Mouse (Mus musculus): Measurements from ENCODE around the gene Tap2. TPM values are rescaled to one million over a fixed set of nuclear protein-coding genes. Genes with fewer than 3 reads are reported as not detected.

Gene Tap2
- polyA plus RNA-seq, 2 experiments = 2.4 to 2.9 TPM

DNA sequence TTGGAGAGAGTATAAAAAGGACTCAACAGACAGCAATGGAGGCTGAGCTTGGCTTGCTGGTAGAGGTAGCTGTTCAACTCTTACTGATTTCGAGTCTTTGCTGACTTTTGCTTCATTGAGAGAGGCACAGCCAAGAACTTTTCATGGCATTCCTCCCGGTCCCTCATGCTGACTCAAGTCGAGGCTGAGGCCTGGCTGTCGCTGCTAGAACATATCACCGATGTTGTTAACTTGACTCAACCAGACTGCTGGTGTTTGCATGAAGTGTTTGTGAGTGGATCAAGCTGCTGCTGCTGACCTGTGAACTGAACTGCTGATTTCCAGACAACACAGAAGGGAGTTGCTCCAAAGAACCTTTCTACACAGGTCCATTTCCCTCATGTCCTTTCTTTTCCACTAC, 33.4 kb downstream of the Tap2 start:
- DNase-seq (ENCODE audit: low spot score) = no peak
- Histone ChIP-seq H3K27me3 (ENCODE audit: control insufficient read depth, insufficient read depth, low read length) (no peaks in the 10 kb centered on the region), H3K4me2 (replicated peaks; ENCODE audit: low read depth, low read length, severe bottlenecking) (no peak overlapping the region), H3K9ac (ENCODE audit: low read depth, low read length, severe bottlenecking) (no peak overlapping the region), H3K9me3 (ENCODE audit: control insufficient read depth, low read length) (peaks cover 1% of the 10 kb centered on the region; the same call in 1 of the 2 replicates), H3K4me3 (replicated peaks; ENCODE audit: low read length) (no peak overlapping the region), H3K27ac (replicated peaks; ENCODE audit: low read depth, low read length) (no peak overlapping the region), H3K36me3 (ENCODE audit: control insufficient read depth, insufficient read depth, low read length) (no peaks in the 10 kb centered on the region), H3K4me1 (ENCODE audit: control insufficient read depth, insufficient read depth, low read length) (no peaks in the 10 kb centered on the region)
- no peak for ATAC-seq (ENCODE audit: low FRiP score, low read depth)
- WGBS = 74% methylated on average over 5 of the region's 5 CpGs
- no peak for TF ChIP-seq POLR2A (IDR thresholded peaks at IDR 0.05; ENCODE audit: borderline replicate concordance, extremely low read depth, insufficient read depth, insufficient read length)

DNA sequence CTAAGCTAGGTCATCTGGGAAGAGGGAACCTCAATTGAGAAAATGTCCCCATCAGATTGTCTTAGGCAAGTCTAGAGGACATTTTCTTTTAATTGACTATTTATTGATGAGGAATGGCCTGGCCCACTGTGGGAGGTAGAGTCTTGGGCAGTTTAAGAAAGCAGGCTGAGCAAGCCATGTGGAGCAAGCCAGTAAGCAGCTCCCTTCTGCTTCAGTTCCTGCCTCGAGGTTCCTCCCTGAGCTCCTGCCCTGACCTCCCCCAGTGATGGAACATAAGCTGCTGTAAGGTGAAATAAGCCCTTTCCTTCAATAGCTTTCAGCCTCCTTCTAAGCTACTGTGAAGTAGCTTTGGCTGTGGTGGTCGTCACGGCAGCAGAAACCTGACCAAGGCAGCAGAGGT, 34.4 kb downstream of the Tap2 start:
- H3K9ac ChIP-seq (ENCODE audit: low read depth, low read length, severe bottlenecking) = no peak overlapping the region
- H3K4me2 ChIP-seq (replicated peaks; ENCODE audit: low read depth, low read length, severe bottlenecking) = no peak overlapping the region
- H3K27me3 ChIP-seq (ENCODE audit: control insufficient read depth, insufficient read depth, low read length) = no peaks in the 10 kb centered on the region
- DNase-seq (ENCODE audit: low spot score) (no peak), ATAC-seq (ENCODE audit: low FRiP score, low read depth) (no peak)
- H3K9me3 ChIP-seq (ENCODE audit: control insufficient read depth, low read length) = peaks cover 4% of the 10 kb centered on the region; the same call in 1 of the 2 replicates
- no peaks in the 10 kb centered on the region for H3K4me1 ChIP-seq (ENCODE audit: control insufficient read depth, insufficient read depth, low read length)
- TF ChIP-seq POLR2A (IDR thresholded peaks at IDR 0.05; ENCODE audit: borderline replicate concordance, extremely low read depth, insufficient read depth, insufficient read length) = no peak
- 89% methylated on average over 3 of the region's 3 CpGs for WGBS
- H3K27ac ChIP-seq (replicated peaks; ENCODE audit: low read depth, low read length) = no peak overlapping the region
- no peaks in the 10 kb centered on the region for H3K36me3 ChIP-seq (ENCODE audit: control insufficient read depth, insufficient read depth, low read length)
- no peak overlapping the region for H3K4me3 ChIP-seq (replicated peaks; ENCODE audit: low read length)

DNA sequence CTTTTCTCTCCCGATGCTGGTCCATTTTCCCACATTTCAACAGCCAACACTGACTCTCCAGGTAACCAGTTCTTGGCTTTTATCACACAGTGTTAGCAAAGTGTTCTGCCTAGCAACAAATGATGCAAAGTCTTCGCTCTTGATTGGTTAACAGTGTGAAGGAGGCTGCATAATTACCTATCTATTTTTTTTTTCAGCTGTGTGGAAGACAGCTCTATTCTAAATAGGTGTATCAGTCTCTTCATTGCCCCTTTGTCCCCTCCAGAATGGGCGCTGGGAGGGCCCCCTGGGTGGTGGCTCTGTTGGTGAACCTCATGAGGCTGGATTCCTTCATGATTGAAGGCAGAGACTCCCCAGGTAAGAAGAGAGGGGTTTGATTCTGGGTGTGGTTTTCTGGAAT, 35.4 kb downstream of the Tap2 start, which contains the start of gene H2-Ob:
Gene H2-Ob (plus strand): TSS at position 198 of the 400 bp plus-strand sequence.
- no peak within 1 kb of the TSS for H3K4me3 ChIP-seq (replicated peaks; ENCODE audit: low read length)
- no peak within 1 kb of the TSS for H3K4me2 ChIP-seq (replicated peaks; ENCODE audit: low read depth, low read length, severe bottlenecking)
- no peak for ATAC-seq (ENCODE audit: low FRiP score, low read depth)
- peak; percentile 66 for DNase-seq (ENCODE audit: low spot score)
- TF ChIP-seq POLR2A (IDR thresholded peaks at IDR 0.05; ENCODE audit: borderline replicate concordance, extremely low read depth, insufficient read depth, insufficient read length) = no peak
- WGBS = 59% methylated on average over 3 of the region's 3 CpGs
- no peak within 1 kb of the TSS for H3K9ac ChIP-seq (ENCODE audit: low read depth, low read length, severe bottlenecking)
- no peaks in the 10 kb centered on the region for H3K27me3 ChIP-seq (ENCODE audit: control insufficient read depth, insufficient read depth, low read length)
- H3K27ac ChIP-seq (replicated peaks; ENCODE audit: low read depth, low read length) = no peak within 1 kb of the TSS
- H3K4me1 ChIP-seq (ENCODE audit: control insufficient read depth, insufficient read depth, low read length) = no peaks in the 10 kb centered on the region
- H3K9me3 ChIP-seq (ENCODE audit: control insufficient read depth, low read length) = peaks cover 4% of the 10 kb centered on the region; the same call in 1 of the 2 replicates
- H3K36me3 ChIP-seq (ENCODE audit: control insufficient read depth, insufficient read depth, low read length) = no peaks in the 10 kb centered on the region

DNA sequence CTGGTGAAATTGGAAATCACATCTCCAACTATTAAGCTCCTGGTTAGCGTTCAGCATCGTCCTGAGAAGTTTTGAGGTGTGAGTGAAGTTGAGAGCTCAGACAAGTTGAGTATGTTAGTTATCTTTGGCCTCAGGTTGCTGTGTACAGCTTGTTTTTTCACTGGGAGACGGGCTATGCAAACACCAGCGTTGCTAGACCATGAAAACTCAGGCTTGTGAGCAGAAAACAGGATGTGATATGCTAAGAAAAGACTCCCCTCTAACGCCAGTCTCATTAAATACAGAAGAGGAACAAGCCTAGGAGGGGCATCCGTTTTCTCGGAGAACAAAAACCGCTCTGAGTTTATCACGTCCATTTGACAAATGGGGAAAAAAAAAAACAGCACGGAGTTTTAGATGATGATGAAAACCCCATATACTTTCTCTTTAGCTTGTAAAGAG, 36.3 kb downstream of the Tap2 start:
- Histone ChIP-seq H3K36me3 (ENCODE audit: control insufficient read depth, insufficient read depth, low read length) (no peaks in the 10 kb centered on the region), H3K4me2 (replicated peaks; ENCODE audit: low read depth, low read length, severe bottlenecking) (no peak overlapping the region), H3K4me3 (replicated peaks; ENCODE audit: low read length) (no peak overlapping the region), H3K9me3 (ENCODE audit: control insufficient read depth, low read length) (peaks cover 4% of the 10 kb centered on the region; the same call in 1 of the 2 replicates), H3K27me3 (ENCODE audit: control insufficient read depth, insufficient read depth, low read length) (no peaks in the 10 kb centered on the region), H3K27ac (replicated peaks; ENCODE audit: low read depth, low read length) (no peak overlapping the region), H3K4me1 (ENCODE audit: control insufficient read depth, insufficient read depth, low read length) (no peaks in the 10 kb centered on the region), H3K9ac (ENCODE audit: low read depth, low read length, severe bottlenecking) (no peak overlapping the region)
- WGBS = 67% methylated on average over 10 of the region's 10 CpGs
- no peak for ATAC-seq (ENCODE audit: low FRiP score, low read depth)
- no peak for DNase-seq (ENCODE audit: low spot score)
- no peak for TF ChIP-seq POLR2A (IDR thresholded peaks at IDR 0.05; ENCODE audit: borderline replicate concordance, extremely low read depth, insufficient read depth, insufficient read length)

- DNase-seq (ENCODE audit: low spot score) (no peak), ATAC-seq (ENCODE audit: low FRiP score, low read depth) (no peak)
- Histone ChIP-seq H3K4me2 (replicated peaks; ENCODE audit: low read depth, low read length, severe bottlenecking) (no peak overlapping the region), H3K9ac (ENCODE audit: low read depth, low read length, severe bottlenecking) (no peak overlapping the region), H3K4me1 (ENCODE audit: control insufficient read depth, insufficient read depth, low read length) (no peaks in the 10 kb centered on the region), H3K36me3 (ENCODE audit: control insufficient read depth, insufficient read depth, low read length) (no peaks in the 10 kb centered on the region), H3K4me3 (replicated peaks; ENCODE audit: low read length) (no peak overlapping the region), H3K9me3 (ENCODE audit: control insufficient read depth, low read length) (peaks cover 4% of the 10 kb centered on the region; the same call in 1 of the 2 replicates), H3K27me3 (ENCODE audit: control insufficient read depth, insufficient read depth, low read length) (no peaks in the 10 kb centered on the region), H3K27ac (replicated peaks; ENCODE audit: low read depth, low read length) (no peak overlapping the region)
- WGBS = 58% methylated on average over 3 of the region's 3 CpGs
- no peak for TF ChIP-seq POLR2A (IDR thresholded peaks at IDR 0.05; ENCODE audit: borderline replicate concordance, extremely low read depth, insufficient read depth, insufficient read length)
These were observed 37.0 kb downstream of the Tap2 start for GRCm38 (mm10) chr17:34240366-34240765.

- ATAC-seq (ENCODE audit: low FRiP score, low read depth) (no peak), DNase-seq (ENCODE audit: low spot score) (no peak)
- Histone ChIP-seq H3K27ac (replicated peaks; ENCODE audit: low read depth, low read length) (no peak overlapping the region), H3K36me3 (ENCODE audit: control insufficient read depth, insufficient read depth, low read length) (no peaks in the 10 kb centered on the region), H3K4me2 (replicated peaks; ENCODE audit: low read depth, low read length, severe bottlenecking) (no peak overlapping the region), H3K27me3 (ENCODE audit: control insufficient read depth, insufficient read depth, low read length) (no peaks in the 10 kb centered on the region), H3K4me3 (replicated peaks; ENCODE audit: low read length) (no peak overlapping the region), H3K4me1 (ENCODE audit: control insufficient read depth, insufficient read depth, low read length) (no peaks in the 10 kb centered on the region), H3K9me3 (ENCODE audit: control insufficient read depth, low read length) (peaks cover 4% of the 10 kb centered on the region; the same call in 1 of the 2 replicates), H3K9ac (ENCODE audit: low read depth, low read length, severe bottlenecking) (no peak overlapping the region)
- TF ChIP-seq POLR2A (IDR thresholded peaks at IDR 0.05; ENCODE audit: borderline replicate concordance, extremely low read depth, insufficient read depth, insufficient read length) = no peak
- WGBS = 75% methylated on average over 6 of the region's 6 CpGs
These were observed 37.6 kb downstream of the Tap2 start for GRCm38 (mm10) chr17:34240916-34241315.

Measured in limb, embryonic 14.5 days (tissue).